Mouse (Mus musculus) liver, postnatal 0 days (tissue): ENCODE measurements at regions not wholly inside any gene's neighbourhood (a gene's known extent, or its start where the extent isn't known, plus 50 kb on each side); places are given as distances from the start of the nearest gene placed in this dataset.

Experiments used
- CTCF ChIP-seq: sonication (generic); IDR thresholded peaks from 2 replicates; pipeline ENCODE4 v1.5.1; 2016; ENCODE audit warnings: antibody characterized with exemption, low read depth
- EP300 ChIP-seq: IDR thresholded peaks from 2 replicates; pipeline ENCODE4 v1.6.1; 2016; ENCODE audit warnings: antibody characterized with exemption, low read depth, mild to moderate bottlenecking

- TF ChIP-seq EP300 (no peak), CTCF (no peak)
Observed at GRCm38 (mm10) chr9:94148474-94148873, 389.4 kb downstream of the 1190002N15Rik start.
